Mouse (Mus musculus) embryonic fibroblast, embryonic 13.5 days (primary cell): ENCODE results near the gene Gnl1.

Experiments used
- CTCF ChIP-seq: IDR thresholded peaks from 2 replicates; pipeline ENCODE4 v1.5.1; 2011; ENCODE audit warnings: mild to moderate bottlenecking, control low read depth, low read length, moderate library complexity, borderline replicate concordance; ENCODE audit not compliant: insufficient read depth
- POLR2A ChIP-seq: IDR thresholded peaks from 2 replicates; pipeline ENCODE4 v1.6.1; 2011; ENCODE audit warnings: low read depth, mild to moderate bottlenecking, control low read depth, low read length, moderate library complexity

DNA sequence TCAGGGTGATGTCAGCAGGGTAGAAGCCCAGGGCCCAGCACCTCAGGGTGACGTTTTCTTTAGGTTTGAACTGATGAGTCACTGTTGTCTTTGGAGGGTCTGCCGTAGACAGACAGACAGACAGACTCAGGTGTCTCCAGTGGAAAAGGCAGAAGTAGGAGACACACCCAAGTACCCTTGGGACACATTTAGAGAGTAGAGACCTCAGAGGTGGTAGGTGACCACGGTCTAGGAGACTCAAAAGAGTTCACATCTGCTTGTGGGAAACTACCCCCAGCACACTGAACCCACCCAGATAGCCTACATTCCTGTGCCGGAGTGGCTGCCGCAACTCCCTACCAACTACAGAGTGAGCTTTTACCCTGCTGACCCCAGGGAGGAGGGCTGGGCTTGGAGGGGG lies 35.3 kb downstream of the Gnl1 start:
- TF ChIP-seq CTCF (no peak), POLR2A (no peak)
